Mouse (Mus musculus) CH12.LX (cell line): Measurements from ENCODE around the gene Foxp1. TPM values are rescaled to one million over a fixed set of nuclear protein-coding genes. Genes with fewer than 3 reads are reported as not detected.

Source experiments
- DNase-seq: peaks from one replicate; pipeline ENCODE4 v3.0.0-alpha.2; 2013; ENCODE audit errors: extremely low read depth
- H3K27ac ChIP-seq: 2 replicates; pipeline ENCODE4 v1.5.1; 2012; ENCODE audit warnings: low read depth, mild to moderate bottlenecking, control low read depth, moderate library complexity; ENCODE audit not compliant: insufficient read depth
- H3K27me3 ChIP-seq: replicated peaks from 2 replicates; pipeline ENCODE3; 2012; ENCODE audit warnings: inconsistent platforms
- H3K36me3 ChIP-seq, 2 experiments: replicated peaks in 1 of 2; 2 replicates each; pipeline versions ENCODE3 to v1.6.1; 2012; ENCODE audit warnings: inconsistent platforms in 1 of 2, low read length in 1 of 2, mild to moderate bottlenecking in 1 of 2, mixed read lengths in 1 of 2, moderate library complexity in 1 of 2; ENCODE audit not compliant: control insufficient read depth in 1 of 2, insufficient read depth in 1 of 2
- H3K4me1 ChIP-seq, 2 experiments: 2 replicates each; pipeline ENCODE4 v1.6.1; 2012; ENCODE audit warnings: inconsistent platforms in 1 of 2, moderate library complexity in 1 of 2; ENCODE audit not compliant: insufficient read depth in 2 of 2, control insufficient read depth in 1 of 2
- H3K4me2 ChIP-seq: 2 replicates; pipeline ENCODE4 v1.6.1; 2012; ENCODE audit warnings: low read depth, mild to moderate bottlenecking, control low read depth; ENCODE audit not compliant: poor library complexity, insufficient read depth, severe bottlenecking
- H3K4me3 ChIP-seq, 3 experiments: fragments of 150-350 bp in 1 of 3; sonication (generic) in 1 of 3; replicated peaks in 1 of 3; 2 replicates each; pipeline versions ENCODE3 to v1.5.1; 2011 to 2012; ENCODE audit warnings: low read depth in 2 of 3, low read length in 2 of 3, mild to moderate bottlenecking in 2 of 3, moderate library complexity in 2 of 3, control low read depth in 1 of 3, improper control_type of control experiment in 1 of 3, inconsistent platforms in 1 of 3, mixed read lengths in 1 of 3; ENCODE audit not compliant: poor library complexity in 1 of 3
- H3K79me2 ChIP-seq: replicated peaks from 2 replicates; pipeline ENCODE4 v1.6.1; 2012; ENCODE audit warnings: mild to moderate bottlenecking, moderate library complexity; ENCODE audit not compliant: control insufficient read depth, poor library complexity, insufficient read depth, severe bottlenecking; ENCODE audit errors: extremely low read depth
- H3K9ac ChIP-seq: 2 replicates; pipeline ENCODE4 v1.6.1; 2012; ENCODE audit warnings: low read depth, mild to moderate bottlenecking, control low read depth, moderate library complexity; ENCODE audit not compliant: insufficient read depth
- H3K9me3 ChIP-seq: replicated peaks from 2 replicates; pipeline ENCODE3; 2012; ENCODE audit warnings: low read length, inconsistent platforms, mixed read lengths
- BHLHE40 ChIP-seq: IDR thresholded peaks from 2 replicates; pipeline ENCODE4 v1.6.1; 2011; ENCODE audit warnings: mild to moderate bottlenecking, low read depth, low read length, improper control_type of control experiment
- CHD1 ChIP-seq: IDR thresholded peaks from 2 replicates; pipeline ENCODE4 v1.6.1; 2012; ENCODE audit warnings: low read depth, low read length, improper control_type of control experiment, inconsistent platforms
- CHD2 ChIP-seq: IDR thresholded peaks from 2 replicates; pipeline ENCODE4 v1.6.1; 2011; ENCODE audit warnings: low read length, improper control_type of control experiment
- CTCF ChIP-seq, 2 experiments: IDR thresholded peaks in 1 of 2; conservative IDR thresholded peaks in 1 of 2; 2 replicates each; pipeline ENCODE4 v1.5.1; 2011 to 2012; ENCODE audit warnings: low read depth in 2 of 2, low read length in 2 of 2, improper control_type of control experiment in 1 of 2, inconsistent platforms in 1 of 2, mild to moderate bottlenecking in 1 of 2, moderate library complexity in 1 of 2
- E2F4 ChIP-seq: IDR thresholded peaks from 2 replicates; pipeline ENCODE4 v1.6.1; 2011; ENCODE audit warnings: low read depth, low read length, improper control_type of control experiment; ENCODE audit not compliant: insufficient replicate concordance
- ELF1 ChIP-seq: IDR thresholded peaks from 2 replicates; pipeline ENCODE4 v1.6.1; 2014; ENCODE audit warnings: low read depth, mild to moderate bottlenecking, inconsistent platforms, low read length, improper control_type of control experiment
- EP300 ChIP-seq: IDR thresholded peaks from 2 replicates; pipeline ENCODE4 v1.6.1; 2011; ENCODE audit warnings: low read length, improper control_type of control experiment
- ETS1 ChIP-seq: conservative IDR thresholded peaks from 2 replicates; pipeline ENCODE4 v1.6.1; 2012; ENCODE audit warnings: low read depth, mild to moderate bottlenecking, inconsistent platforms, low read length, improper control_type of control experiment, moderate library complexity
- GABPA ChIP-seq: IDR thresholded peaks from 2 replicates; pipeline ENCODE4 v1.6.1; 2012; ENCODE audit warnings: low read depth, low read length, improper control_type of control experiment, inconsistent platforms; ENCODE audit not compliant: insufficient replicate concordance
- HCFC1 ChIP-seq: IDR thresholded peaks from 2 replicates; pipeline ENCODE4 v1.6.1; 2012; ENCODE audit warnings: low read depth, mild to moderate bottlenecking, inconsistent platforms, low read length, improper control_type of control experiment
- IRF4 ChIP-seq: IDR thresholded peaks from 2 replicates; pipeline ENCODE4 v1.6.1; 2014; ENCODE audit warnings: low read depth, mild to moderate bottlenecking, inconsistent platforms, low read length, improper control_type of control experiment
- JUN ChIP-seq: IDR thresholded peaks from 2 replicates; pipeline ENCODE4 v1.6.1; 2011; ENCODE audit warnings: low read depth, mild to moderate bottlenecking, low read length, improper control_type of control experiment, moderate library complexity; ENCODE audit not compliant: insufficient read depth
- JUND ChIP-seq: conservative IDR thresholded peaks from 2 replicates; pipeline ENCODE4 v1.6.1; 2011; ENCODE audit warnings: low read depth, low read length, improper control_type of control experiment
- KAT2A ChIP-seq: IDR thresholded peaks from 2 replicates; pipeline ENCODE4 v1.6.1; 2012; ENCODE audit warnings: low read length, improper control_type of control experiment, inconsistent platforms; ENCODE audit not compliant: insufficient replicate concordance
- MAZ ChIP-seq: IDR thresholded peaks from 2 replicates; pipeline ENCODE4 v1.6.1; 2012; ENCODE audit warnings: low read depth, mild to moderate bottlenecking, inconsistent platforms, low read length, improper control_type of control experiment, moderate library complexity
- MEF2A ChIP-seq: IDR thresholded peaks from 2 replicates; pipeline ENCODE4 v1.6.1; 2014; ENCODE audit warnings: low read depth, mild to moderate bottlenecking, inconsistent platforms, low read length, improper control_type of control experiment, borderline replicate concordance
- MXI1 ChIP-seq: IDR thresholded peaks from 2 replicates; pipeline ENCODE4 v1.6.1; 2011; ENCODE audit warnings: mild to moderate bottlenecking, low read depth, low read length, improper control_type of control experiment
- MYC ChIP-seq: IDR thresholded peaks from 2 replicates; pipeline ENCODE4 v1.6.1; 2011; ENCODE audit warnings: low read depth, mild to moderate bottlenecking, improper control_type of control experiment, low read length
- NRF1 ChIP-seq: IDR thresholded peaks from 2 replicates; pipeline ENCODE4 v1.6.1; 2014; ENCODE audit warnings: low read depth, mild to moderate bottlenecking, inconsistent platforms, low read length, improper control_type of control experiment, moderate library complexity
- PAX5 ChIP-seq: IDR thresholded peaks from 2 replicates; pipeline ENCODE4 v1.6.1; 2012; ENCODE audit warnings: low read length, inconsistent platforms, mixed read lengths
- POLR2A ChIP-seq: IDR thresholded peaks from 2 replicates; pipeline ENCODE4 v1.6.1; 2011; ENCODE audit warnings: low read depth, mild to moderate bottlenecking, improper control_type of control experiment, low read length
- POLR2AphosphoS2 ChIP-seq: IDR thresholded peaks from 2 replicates; pipeline ENCODE4 v1.6.1; 2011; ENCODE audit warnings: low read depth, low read length, improper control_type of control experiment
- SMC3 ChIP-seq: IDR thresholded peaks from 2 replicates; pipeline ENCODE4 v1.6.1; 2011; ENCODE audit warnings: low read depth, low read length, improper control_type of control experiment
- TBP ChIP-seq: conservative IDR thresholded peaks from 2 replicates; pipeline ENCODE4 v1.6.1; 2011; ENCODE audit warnings: low read depth, low read length, improper control_type of control experiment
- ZC3H11A ChIP-seq: IDR thresholded peaks from 2 replicates; pipeline ENCODE4 v1.6.1; 2012; ENCODE audit warnings: low read depth, mild to moderate bottlenecking, inconsistent platforms, low read length, improper control_type of control experiment
- ZKSCAN1 ChIP-seq: IDR thresholded peaks from 2 replicates; pipeline ENCODE4 v1.6.1; 2012; ENCODE audit warnings: low read depth, inconsistent platforms, low read length, improper control_type of control experiment, borderline replicate concordance
- ZMIZ1 ChIP-seq: IDR thresholded peaks from 2 replicates; pipeline ENCODE4 v1.6.1; 2012; ENCODE audit warnings: low read depth, mild to moderate bottlenecking, inconsistent platforms, low read length, improper control_type of control experiment
- ZNF384 ChIP-seq: IDR thresholded peaks from 2 replicates; pipeline ENCODE4 v1.6.1; 2012; ENCODE audit warnings: low read depth, low read length, improper control_type of control experiment, inconsistent platforms
- dilution Hi-C: fragments of 300-500 bp; cut with MboI; formaldehyde crosslinking; loops from 2 replicates; pipeline ENCODE4 v1.14.3; 2020; ENCODE audit warnings: low sequenced_read_pairs; ENCODE audit not compliant: extremely low pct_unique_long_range_greater_than_20kb, extremely low pct_ligation_motif_present
- in situ Hi-C: fragments of 300-500 bp; cut with MboI; formaldehyde crosslinking; loops from 3 replicates; pipeline ENCODE4 v1.14.3; 2019; ENCODE audit warnings: low sequenced_read_pairs, low pct_ligation_motif_present, low pct_unique_long_range_greater_than_20kb, mixed read lengths
- polyA plus RNA-seq: library from polyadenylated mRNA; unstranded; fragments of >175 nt; gene quantifications from 2 replicates; pipeline ENCODE4 v1.2.1, GENCODE M21; 2012; ENCODE audit warnings: low read depth; ENCODE audit not compliant: insufficient read length
- total RNA-seq, 2 experiments: library from RNA; depleted of rRNA; stranded (reverse); fragments of 300-350 nt in 1 of 2; fragments of >200 nt in 1 of 2; gene quantifications; 2 replicates each; pipeline ENCODE4 v1.2.3; 2012 to 2014

The Foxp1 gene
- total and polyA plus RNA-seq, 3 experiments = 66.5 to 105 (median 87.4) TPM

DNA sequence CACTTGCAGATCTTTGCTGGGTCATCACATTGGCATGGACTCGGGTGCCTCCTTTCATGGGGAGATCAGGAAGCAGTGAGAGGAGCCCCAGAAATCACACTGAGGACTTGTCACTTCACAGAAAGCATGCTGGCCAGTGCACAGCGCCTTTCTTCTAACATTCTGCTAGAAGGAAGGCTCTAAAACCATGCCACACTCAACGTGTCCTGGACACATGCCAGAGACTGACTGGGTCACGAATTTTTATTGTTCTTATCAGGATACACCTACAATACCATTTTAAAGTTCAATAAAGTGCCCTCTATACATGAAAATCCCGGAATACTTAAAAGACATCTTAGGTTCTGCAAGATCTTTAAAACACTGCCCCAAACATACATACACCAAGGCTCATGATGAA, 475.2 kb downstream of the Foxp1 start:
- dilution Hi-C loops = no loop called here
- H3K9me3 ChIP-seq = no peaks in the 10 kb centered on the region
- in situ Hi-C loops = no loop called here

DNA sequence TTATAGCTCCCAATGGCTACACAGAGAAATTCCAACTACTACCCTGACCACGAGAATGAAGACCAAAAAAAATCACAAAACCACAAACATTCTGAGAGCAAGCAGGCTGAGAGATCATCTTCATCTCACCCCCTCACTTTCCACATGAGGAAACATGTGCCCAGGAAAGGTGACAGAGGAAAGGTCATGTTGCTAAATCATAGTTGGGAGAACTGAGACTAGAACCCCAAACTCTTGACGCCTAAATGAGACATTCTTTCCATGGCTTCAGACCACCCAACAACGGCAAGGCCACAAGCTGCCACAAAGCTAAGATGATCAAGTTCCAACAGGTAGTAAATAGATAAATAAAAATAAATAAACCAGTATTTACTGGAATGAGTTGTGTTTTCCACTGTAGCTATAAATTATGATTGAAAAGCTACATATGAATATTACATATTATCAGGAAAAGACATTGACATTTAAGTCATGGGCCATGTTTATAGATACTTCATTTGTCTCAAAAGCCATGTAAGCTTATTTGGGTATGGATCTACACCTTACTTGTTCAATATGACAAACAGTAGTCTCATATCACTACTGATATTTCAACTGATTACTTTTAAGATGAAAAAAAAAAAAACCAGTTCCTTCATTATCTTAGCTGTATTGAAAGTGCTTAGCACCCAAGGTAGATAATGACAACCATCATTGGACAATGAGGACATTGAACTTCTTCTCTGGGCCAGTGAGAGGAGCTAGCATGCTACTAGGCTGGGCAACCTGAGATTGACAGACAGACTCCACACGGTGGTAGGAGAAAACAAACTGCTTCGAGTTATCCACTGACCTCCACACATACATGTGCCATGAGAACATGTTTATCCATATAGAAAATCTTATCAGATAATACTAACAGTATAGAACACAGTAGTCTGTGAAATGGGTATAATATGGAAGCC, 476.4 kb downstream of the Foxp1 start:
- in situ Hi-C loops (no loop called here), dilution Hi-C loops (no loop called here)
- peaks cover 25 to 41% of the 10 kb centered on the region in 2 experiments for H3K36me3 ChIP-seq
- no peaks in the 10 kb centered on the region for H3K27me3 ChIP-seq
- no peaks in the 10 kb centered on the region for H3K9me3 ChIP-seq
- no peak overlapping the region; the same call in 1 of the 2 replicates for H3K4me2 ChIP-seq
- peaks cover 60% of the 10 kb centered on the region for H3K79me2 ChIP-seq
- peak overlapping the region; percentile 64 for H3K27ac ChIP-seq
- peaks cover 33 to 84% of the 10 kb centered on the region in 2 experiments for H3K4me1 ChIP-seq
- no peak for DNase-seq
- H3K9ac ChIP-seq = peak overlapping the region; percentile 94
- H3K4me3 ChIP-seq = no peak overlapping the region
- TF ChIP-seq JUN = no peak
- no peak for TF ChIP-seq PAX5
- TF ChIP-seq MEF2A = peak; percentile 64; the same call in 1 of the 2 replicates
- TF ChIP-seq SMC3 = peak; percentile 66
- no peak for TF ChIP-seq NRF1
- no peak for TF ChIP-seq MAZ
- peak; percentile 89 for TF ChIP-seq CHD1
- TF ChIP-seq IRF4 = peak; percentile 52; the same call in 1 of the 2 replicates
- TF ChIP-seq TBP = no peak
- TF ChIP-seq BHLHE40 = peak; percentile 86
- TF ChIP-seq ZKSCAN1 = no peak
- peak; percentile 43; the same call in 1 of the 2 replicates for TF ChIP-seq MYC
- TF ChIP-seq ZNF384 = peak; percentile 65
- TF ChIP-seq HCFC1 = no peak
- peak; percentile 72 for TF ChIP-seq ETS1
- peak; percentile 62; the same call in 1 of the 2 replicates for TF ChIP-seq EP300
- no peak for TF ChIP-seq E2F4
- TF ChIP-seq CHD2 = no peak
- no peak for TF ChIP-seq GABPA
- 0 out of 2 replicates have a peak, but pooled peaks have one; percentile 37 for TF ChIP-seq MXI1
- peak; percentile 72 for TF ChIP-seq JUND
- no peak for TF ChIP-seq ELF1

More for the DNA sequence above, 475.2 kb downstream of the Foxp1 start:
- H3K9ac ChIP-seq = no peak overlapping the region
- H3K27me3 ChIP-seq = no peaks in the 10 kb centered on the region
- TF ChIP-seq ZNF384 (no peak), POLR2A (no peak), IRF4 (no peak), CHD1 (no peak), MYC (no peak), POLR2AphosphoS2 (no peak), MAZ (no peak), MEF2A (no peak), ZKSCAN1 (no peak), EP300 (no peak), HCFC1 (no peak), TBP (no peak), ZMIZ1 (no peak), KAT2A (no peak), CTCF (conservative IDR thresholded peaks at IDR 0.05 in 1 of 2, IDR thresholded peaks at IDR 0.05 in 1 of 2; ENCODE audit: low read depth in 2 of 2, low read length in 2 of 2) (no peak), GABPA (no peak), ZC3H11A (no peak), ETS1 (no peak), CHD2 (no peak), BHLHE40 (no peak)
- H3K27ac ChIP-seq = peak overlapping the region; percentile 60
- DNase-seq = no peak
- no peak overlapping the region for H3K4me3 ChIP-seq
- peaks cover 25 to 43% of the 10 kb centered on the region in 2 experiments for H3K36me3 ChIP-seq
- H3K4me2 ChIP-seq = no peak overlapping the region
- peaks cover 68% of the 10 kb centered on the region for H3K79me2 ChIP-seq
- peaks cover 40 to 92% of the 10 kb centered on the region in 2 experiments for H3K4me1 ChIP-seq
